Mouse (Mus musculus) G1E (cell line): ENCODE data around the gene Tuba1c.

Experiments
- CTCF ChIP-seq: IDR thresholded peaks from 2 replicates; pipeline ENCODE4 v1.5.1; 2012; ENCODE audit warnings: low read depth, low read length, inconsistent platforms, mixed read lengths
- POLR2AphosphoS5 ChIP-seq: IDR thresholded peaks from 2 replicates; pipeline ENCODE4 v1.6.1; 2012; ENCODE audit warnings: low read depth, low read length, inconsistent platforms; ENCODE audit not compliant: insufficient replicate concordance

- no peak for TF ChIP-seq POLR2AphosphoS5
- TF ChIP-seq CTCF, result no peak
Measured at GRCm38 (mm10) chr15:99000535-99001283, 29.0 kb upstream of the Tuba1c start.
